Mouse (Mus musculus): Measurements from ENCODE around the gene 2310057N15Rik. TPM values are rescaled to one million over a fixed set of nuclear protein-coding genes. Genes with fewer than 3 reads are reported as not detected.
"Not testable (repeated sequence)": the region's sequence is repeated elsewhere in the genome, so short reads cannot be mapped to it uniquely, and the experiment has no call there.

Gene 2310057N15Rik
- polyA plus RNA-seq (2014; fragmentation: Nextera tagmentation; extraction: Ambion mirVana), result not detected in 2 replicates

DNA sequence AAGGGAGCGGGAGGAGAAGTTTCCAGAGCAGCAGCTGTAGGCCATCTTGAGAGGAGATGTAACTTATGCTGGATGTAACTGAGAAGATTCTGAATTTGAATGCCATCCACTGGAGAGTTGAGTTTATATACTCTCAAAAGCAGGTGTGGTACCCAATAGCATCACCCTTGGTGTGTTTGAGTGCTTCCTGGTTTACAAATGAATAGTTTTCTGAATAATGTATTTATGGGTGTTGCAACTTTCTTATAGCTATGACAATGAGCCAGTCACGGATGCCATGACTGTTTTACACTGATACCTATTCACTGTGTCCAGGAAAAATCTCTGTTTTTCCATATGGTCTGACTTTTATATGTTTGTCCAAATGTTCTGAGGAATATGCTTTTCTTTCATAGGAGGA is at the start of gene 2310057N15Rik:
Gene 2310057N15Rik, minus strand, starts transcription at position 101 of the 400 bp plus-strand sequence.
- ATAC-seq (ENCODE audit: insufficient number of reproducible peaks, insufficient read depth, low FRiP score, low read depth), result no peak
- WGBS, result 67% methylated on average over 2 of the region's 2 CpGs

GRCm38 (mm10) chr16:88823736-88824135 is 49.7 kb upstream of the 2310057N15Rik start:
- Histone ChIP-seq H3K27ac (replicated peaks in 1 of 2; ENCODE audit: control insufficient read depth in 1 of 2, insufficient read depth in 1 of 2, low read depth in 2 of 2, low read length in 2 of 2) (no peak overlapping the region), H3K9ac (ENCODE audit: low read length) (no peak overlapping the region), H3K4me1 (ENCODE audit: control insufficient read depth in 2 of 2, insufficient read depth in 2 of 2, low read length in 2 of 2) (no peaks in the 10 kb centered on the region), H3K9me3 (ENCODE audit: control insufficient read depth, low read length) (no peaks in the 10 kb centered on the region), H3K36me3 (ENCODE audit: control insufficient read depth, insufficient read depth, low read length) (no peaks in the 10 kb centered on the region), H3K4me2 (ENCODE audit: low read length) (no peak overlapping the region), H3K4me3 (ENCODE audit: control insufficient read depth in 1 of 2, insufficient read depth in 1 of 2, low read depth in 1 of 2, low read length in 2 of 2) (no peak overlapping the region), H3K27me3 (ENCODE audit: control insufficient read depth, insufficient read depth, low read length) (no peaks in the 10 kb centered on the region)
- ATAC-seq (ENCODE audit: insufficient number of reproducible peaks, insufficient read depth, low FRiP score, low read depth), result no peak
- 79% methylated on average over 3 of the region's 3 CpGs for WGBS

More for the DNA sequence above, at the start of gene 2310057N15Rik:
- Histone ChIP-seq H3K36me3 (ENCODE audit: control insufficient read depth, insufficient read depth, low read length) (no peaks in the 10 kb centered on the region), H3K4me2 (ENCODE audit: low read length) (no peak within 1 kb of the TSS), H3K4me1 (ENCODE audit: control insufficient read depth in 2 of 2, insufficient read depth in 2 of 2, low read length in 2 of 2) (no peaks in the 10 kb centered on the region), H3K27me3 (ENCODE audit: control insufficient read depth, insufficient read depth, low read length) (no peaks in the 10 kb centered on the region), H3K9ac (ENCODE audit: low read length) (no peak within 1 kb of the TSS), H3K4me3 (ENCODE audit: control insufficient read depth in 1 of 2, insufficient read depth in 1 of 2, low read depth in 1 of 2, low read length in 2 of 2) (no peak within 1 kb of the TSS), H3K27ac (replicated peaks in 1 of 2; ENCODE audit: control insufficient read depth in 1 of 2, insufficient read depth in 1 of 2, low read depth in 2 of 2, low read length in 2 of 2) (no peak within 1 kb of the TSS), H3K9me3 (ENCODE audit: control insufficient read depth, low read length) (no peaks in the 10 kb centered on the region)

DNA sequence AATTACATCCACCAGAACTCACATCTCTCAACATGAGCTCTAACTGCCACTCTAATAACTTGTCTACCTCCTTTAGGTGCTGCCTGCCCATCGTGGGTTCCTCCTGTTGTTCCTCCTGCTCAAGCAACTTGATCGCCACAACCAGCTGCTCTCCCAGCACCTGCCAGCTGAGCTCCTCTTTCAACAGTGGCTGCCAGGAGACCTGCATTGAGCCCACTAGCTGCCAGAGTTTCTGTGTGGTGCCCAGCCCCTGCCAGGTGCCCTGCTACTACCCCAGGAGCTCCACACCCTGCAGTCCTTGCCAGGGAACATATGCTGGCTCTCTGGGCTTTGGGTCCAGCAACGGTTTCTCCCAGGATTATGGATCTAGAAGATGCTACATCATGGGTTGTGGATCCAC is 46.1 kb upstream of the 2310057N15Rik start, which contains the start of gene Krtap15:
Gene Krtap15, plus strand, starts transcription at position 150 of the 400 bp plus-strand sequence.
- H3K36me3 ChIP-seq (ENCODE audit: control insufficient read depth, insufficient read depth, low read length), result no peaks in the 10 kb centered on the region
- H3K27ac ChIP-seq (replicated peaks in 1 of 2; ENCODE audit: control insufficient read depth in 1 of 2, insufficient read depth in 1 of 2, low read depth in 2 of 2, low read length in 2 of 2), result no peak within 1 kb of the TSS
- H3K27me3 ChIP-seq (ENCODE audit: control insufficient read depth, insufficient read depth, low read length), result no peaks in the 10 kb centered on the region
- H3K9me3 ChIP-seq (ENCODE audit: control insufficient read depth, low read length), result no peaks in the 10 kb centered on the region
- WGBS, result 73% methylated on average over 3 of the region's 3 CpGs
- no peak within 1 kb of the TSS for H3K4me3 ChIP-seq (ENCODE audit: control insufficient read depth in 1 of 2, insufficient read depth in 1 of 2, low read depth in 1 of 2, low read length in 2 of 2)
- no peak for ATAC-seq (ENCODE audit: insufficient number of reproducible peaks, insufficient read depth, low FRiP score, low read depth)
- no peak within 1 kb of the TSS for H3K9ac ChIP-seq (ENCODE audit: low read length)
- H3K4me1 ChIP-seq (ENCODE audit: control insufficient read depth in 2 of 2, insufficient read depth in 2 of 2, low read length in 2 of 2), result no peaks in the 10 kb centered on the region
- H3K4me2 ChIP-seq (ENCODE audit: low read length), result no peak within 1 kb of the TSS

GRCm38 (mm10) chr16:88811827-88812226 is 37.8 kb upstream of the 2310057N15Rik start, which contains the start of gene Gm20741:
Gm20741 (minus strand) TSS chr16:88812220.
- Histone ChIP-seq H3K9ac (ENCODE audit: low read length) (no peak within 1 kb of the TSS), H3K9me3 (ENCODE audit: control insufficient read depth, low read length) (no peaks in the 10 kb centered on the region), H3K27ac (replicated peaks in 1 of 2; ENCODE audit: control insufficient read depth in 1 of 2, insufficient read depth in 1 of 2, low read depth in 2 of 2, low read length in 2 of 2) (no peak within 1 kb of the TSS), H3K4me1 (ENCODE audit: control insufficient read depth in 2 of 2, insufficient read depth in 2 of 2, low read length in 2 of 2) (no peaks in the 10 kb centered on the region), H3K4me2 (ENCODE audit: low read length) (no peak within 1 kb of the TSS), H3K4me3 (ENCODE audit: control insufficient read depth in 1 of 2, insufficient read depth in 1 of 2, low read depth in 1 of 2, low read length in 2 of 2) (no peak within 1 kb of the TSS), H3K27me3 (ENCODE audit: control insufficient read depth, insufficient read depth, low read length) (no peaks in the 10 kb centered on the region), H3K36me3 (ENCODE audit: control insufficient read depth, insufficient read depth, low read length) (no peaks in the 10 kb centered on the region)
- 72% methylated on average over 2 of the region's 2 CpGs for WGBS
- ATAC-seq (ENCODE audit: insufficient number of reproducible peaks, insufficient read depth, low FRiP score, low read depth), result no peak

DNA sequence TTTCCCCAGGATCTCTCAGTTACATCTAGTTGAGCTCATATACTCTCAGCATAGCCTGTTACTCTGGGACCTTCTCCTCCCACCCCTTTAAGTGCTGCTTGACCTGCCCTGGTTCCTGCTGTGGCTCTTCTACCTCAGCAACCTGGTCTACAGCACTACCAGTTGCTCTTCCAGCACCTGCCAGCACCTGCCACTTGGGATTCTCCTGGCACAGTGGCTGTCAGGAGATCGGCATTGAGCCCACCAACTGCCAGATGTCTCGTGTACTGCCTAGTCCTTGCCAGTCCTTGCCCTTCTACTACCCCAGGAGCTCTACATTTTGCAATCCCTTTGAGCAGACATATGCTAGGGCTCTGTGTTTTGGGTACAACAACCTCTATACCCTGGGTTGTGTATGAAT is 12.8 kb upstream of the 2310057N15Rik start:
- Histone ChIP-seq H3K9me3 (ENCODE audit: control insufficient read depth, low read length) (no peaks in the 10 kb centered on the region), H3K4me3 (ENCODE audit: control insufficient read depth in 1 of 2, insufficient read depth in 1 of 2, low read depth in 1 of 2, low read length in 2 of 2) (no peak overlapping the region)

GRCm38 (mm10) chr16:88777596-88777995 is 3.6 kb upstream of the 2310057N15Rik start, which contains the start of gene Gm5965:
Gm5965 (plus strand) TSS chr16:88777896.
- Histone ChIP-seq H3K36me3 (ENCODE audit: control insufficient read depth, insufficient read depth, low read length) (no peaks in the 10 kb centered on the region), H3K4me2 (ENCODE audit: low read length) (no peak within 1 kb of the TSS), H3K9me3 (ENCODE audit: control insufficient read depth, low read length) (no peaks in the 10 kb centered on the region), H3K4me1 (ENCODE audit: control insufficient read depth in 2 of 2, insufficient read depth in 2 of 2, low read length in 2 of 2) (no peaks in the 10 kb centered on the region), H3K9ac (ENCODE audit: low read length) (no peak within 1 kb of the TSS), H3K27ac (replicated peaks in 1 of 2; ENCODE audit: control insufficient read depth in 1 of 2, insufficient read depth in 1 of 2, low read depth in 2 of 2, low read length in 2 of 2) (no peak within 1 kb of the TSS), H3K4me3 (ENCODE audit: control insufficient read depth in 1 of 2, insufficient read depth in 1 of 2, low read depth in 1 of 2, low read length in 2 of 2) (no peak within 1 kb of the TSS), H3K27me3 (ENCODE audit: control insufficient read depth, insufficient read depth, low read length) (no peaks in the 10 kb centered on the region)
- 76% methylated on average over 6 of the region's 6 CpGs for WGBS
- ATAC-seq (ENCODE audit: insufficient number of reproducible peaks, insufficient read depth, low FRiP score, low read depth), result no peak

More for the DNA sequence above, 12.8 kb upstream of the 2310057N15Rik start:
- no peaks in the 10 kb centered on the region for H3K4me1 ChIP-seq (ENCODE audit: control insufficient read depth in 2 of 2, insufficient read depth in 2 of 2, low read length in 2 of 2)
- no peak overlapping the region for H3K4me2 ChIP-seq (ENCODE audit: low read length)
- 66% methylated on average over 2 of the region's 2 CpGs for whole genome bisulfite sequencing
- no peak for ATAC-seq (ENCODE audit: insufficient number of reproducible peaks, insufficient read depth, low FRiP score, low read depth)
- H3K36me3 ChIP-seq (ENCODE audit: control insufficient read depth, insufficient read depth, low read length), result no peaks in the 10 kb centered on the region
- H3K27ac ChIP-seq (replicated peaks in 1 of 2; ENCODE audit: control insufficient read depth in 1 of 2, insufficient read depth in 1 of 2, low read depth in 2 of 2, low read length in 2 of 2), result no peak overlapping the region
- H3K27me3 ChIP-seq (ENCODE audit: control insufficient read depth, insufficient read depth, low read length), result no peaks in the 10 kb centered on the region
- no peak overlapping the region for H3K9ac ChIP-seq (ENCODE audit: low read length)

GRCm38 (mm10) chr16:88758547-88758946 is 15.5 kb downstream of the 2310057N15Rik start, which contains the start of gene 2310034C09Rik:
2310034C09Rik (plus strand) TSS chr16:88758847.
- H3K9me3 ChIP-seq (ENCODE audit: control insufficient read depth, low read length); H3K27me3 ChIP-seq (ENCODE audit: control insufficient read depth, insufficient read depth, low read length); H3K4me1 ChIP-seq (ENCODE audit: control insufficient read depth in 2 of 2, insufficient read depth in 2 of 2, low read length in 2 of 2); H3K4me3 ChIP-seq (ENCODE audit: control insufficient read depth in 1 of 2, insufficient read depth in 1 of 2, low read depth in 1 of 2, low read length in 2 of 2); H3K9ac ChIP-seq (ENCODE audit: low read length); H3K4me2 ChIP-seq (ENCODE audit: low read length); ATAC-seq (ENCODE audit: insufficient number of reproducible peaks, insufficient read depth, low FRiP score, low read depth); H3K36me3 ChIP-seq (ENCODE audit: control insufficient read depth, insufficient read depth, low read length); H3K27ac ChIP-seq (replicated peaks in 1 of 2; ENCODE audit: control insufficient read depth in 1 of 2, insufficient read depth in 1 of 2, low read depth in 2 of 2, low read length in 2 of 2): not testable (repeated sequence)
- 77% methylated on average over 3 of the region's 3 CpGs for WGBS

- 69% methylated on average over 3 of the region's 3 CpGs for WGBS
- H3K9ac ChIP-seq (ENCODE audit: low read length); H3K4me3 ChIP-seq (ENCODE audit: control insufficient read depth in 1 of 2, insufficient read depth in 1 of 2, low read depth in 1 of 2, low read length in 2 of 2); H3K27me3 ChIP-seq (ENCODE audit: control insufficient read depth, insufficient read depth, low read length); H3K4me2 ChIP-seq (ENCODE audit: low read length); H3K9me3 ChIP-seq (ENCODE audit: control insufficient read depth, low read length); ATAC-seq (ENCODE audit: insufficient number of reproducible peaks, insufficient read depth, low FRiP score, low read depth); H3K36me3 ChIP-seq (ENCODE audit: control insufficient read depth, insufficient read depth, low read length); H3K4me1 ChIP-seq (ENCODE audit: control insufficient read depth in 2 of 2, insufficient read depth in 2 of 2, low read length in 2 of 2); H3K27ac ChIP-seq (replicated peaks in 1 of 2; ENCODE audit: control insufficient read depth in 1 of 2, insufficient read depth in 1 of 2, low read depth in 2 of 2, low read length in 2 of 2): not testable (repeated sequence)
These were observed 22.5 kb downstream of the 2310057N15Rik start, which contains the start of gene Krtap13 for GRCm38 (mm10) chr16:88751535-88751934. Krtap13 (minus strand) TSS chr16:88751635.

Measured in heart, embryonic 14.5 days (tissue).